Mouse (Mus musculus) hindbrain, embryonic 10.5 days (tissue): ENCODE data around the gene Rab5a. TPM values are rescaled to one million over a fixed set of nuclear protein-coding genes. Genes with fewer than 3 reads are reported as not detected.
"Not testable (repeated sequence)": the region's sequence is repeated elsewhere in the genome, so short reads cannot be mapped to it uniquely, and the experiment has no call there.

Source experiments
- DNase-seq: peaks from one replicate; pipeline ENCODE4 v3.0.0-alpha.2; 2017; ENCODE audit warnings: low spot score
- H3K27ac ChIP-seq: fragments of 300-500 bp; sonication (generic); 2 replicates; pipeline ENCODE4 v1.5.1; 2016; ENCODE audit warnings: mild to moderate bottlenecking, moderate library complexity
- H3K27me3 ChIP-seq: fragments of 300-500 bp; sonication (generic); 2 replicates; pipeline ENCODE4 v1.6.1; 2016; ENCODE audit warnings: mild to moderate bottlenecking; ENCODE audit not compliant: poor library complexity, insufficient read depth, severe bottlenecking
- H3K36me3 ChIP-seq: fragments of 300-500 bp; sonication (generic); 2 replicates; pipeline ENCODE4 v1.6.1; 2016; ENCODE audit warnings: mild to moderate bottlenecking, moderate library complexity
- H3K4me1 ChIP-seq: fragments of 300-500 bp; sonication (generic); replicated peaks from 2 replicates; pipeline ENCODE4 v1.6.1; 2016; ENCODE audit warnings: mild to moderate bottlenecking
- H3K4me3 ChIP-seq: fragments of 300-500 bp; sonication (generic); 2 replicates; pipeline ENCODE4 v1.5.1; 2016; ENCODE audit warnings: mild to moderate bottlenecking, moderate library complexity
- H3K9me3 ChIP-seq: fragments of 300-500 bp; sonication (generic); 2 replicates; pipeline ENCODE4 v1.6.1; 2016; ENCODE audit warnings: mild to moderate bottlenecking, moderate library complexity
- WGBS: fragments of 180-500 bp; shearing (Covaris S2); methylation state at CpG from one replicate; pipeline ENCODE4 v1.1.7; 2016; 5-methylcytosine and 5-hydroxymethylcytosine counted together
- polyA plus RNA-seq: library from polyadenylated mRNA; unstranded; fragments of >200 nt; fragmentation: Nextera tagmentation; extraction: Ambion mirVana; gene quantifications from 2 replicates; pipeline ENCODE4 v1.2.1, GENCODE M21; 2016

Rab5a gene
- polyA plus RNA-seq, 1 experiment from 2014 or later, result 72.7 TPM

GRCm38 (mm10) chr17:53502966-53503365 lies 23.9 kb downstream of the Rab5a start:
- no peak for DNase-seq
- no peak overlapping the region for H3K4me3 ChIP-seq
- no peaks in the 10 kb centered on the region for H3K9me3 ChIP-seq
- H3K27ac ChIP-seq, result no peak overlapping the region
- 94% methylated on average over 2 of the region's 2 CpGs for WGBS
- H3K4me1 ChIP-seq, result no peaks in the 10 kb centered on the region
- H3K27me3 ChIP-seq, result no peaks in the 10 kb centered on the region
- peaks cover 87% of the 10 kb centered on the region for H3K36me3 ChIP-seq

DNA sequence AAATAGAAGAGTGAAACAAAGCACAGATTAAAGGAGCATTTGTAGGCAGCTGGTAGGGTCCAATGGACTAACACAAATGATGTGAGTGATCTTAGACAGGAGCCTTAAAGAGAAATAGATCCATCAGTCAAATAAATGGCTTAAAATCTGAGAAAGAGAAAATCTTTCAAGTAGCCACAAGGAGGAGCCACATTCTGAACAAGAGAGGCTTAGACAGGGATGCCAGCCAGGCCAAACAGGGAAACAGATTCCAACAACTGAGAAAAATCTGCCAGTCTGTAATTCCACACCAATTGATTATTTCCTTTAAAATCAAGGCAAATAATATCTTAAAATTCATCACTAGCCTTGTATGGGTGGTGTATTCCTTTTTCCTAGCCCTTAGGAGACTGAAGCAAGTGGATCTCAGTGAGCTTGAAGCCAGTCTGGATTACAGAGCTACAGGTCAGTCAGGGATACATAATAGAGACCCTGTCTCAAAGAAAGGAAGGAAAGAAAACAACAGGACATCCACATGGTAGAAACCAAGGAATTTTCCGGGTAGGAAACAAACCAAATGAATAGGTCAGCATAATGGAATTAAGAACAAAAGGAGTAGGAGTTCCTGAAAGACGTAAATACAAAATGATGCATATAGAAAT lies 33.4 kb downstream of the Rab5a start:
- no peaks in the 10 kb centered on the region for H3K9me3 ChIP-seq
- DNase-seq, result no peak
- H3K27me3 ChIP-seq, result no peaks in the 10 kb centered on the region
- H3K36me3 ChIP-seq, result peaks cover 14% of the 10 kb centered on the region
- H3K27ac ChIP-seq, result no peak overlapping the region
- no peak overlapping the region for H3K4me3 ChIP-seq
- no peaks in the 10 kb centered on the region for H3K4me1 ChIP-seq
- WGBS, result 79% methylated on average over 2 of the region's 2 CpGs

DNA sequence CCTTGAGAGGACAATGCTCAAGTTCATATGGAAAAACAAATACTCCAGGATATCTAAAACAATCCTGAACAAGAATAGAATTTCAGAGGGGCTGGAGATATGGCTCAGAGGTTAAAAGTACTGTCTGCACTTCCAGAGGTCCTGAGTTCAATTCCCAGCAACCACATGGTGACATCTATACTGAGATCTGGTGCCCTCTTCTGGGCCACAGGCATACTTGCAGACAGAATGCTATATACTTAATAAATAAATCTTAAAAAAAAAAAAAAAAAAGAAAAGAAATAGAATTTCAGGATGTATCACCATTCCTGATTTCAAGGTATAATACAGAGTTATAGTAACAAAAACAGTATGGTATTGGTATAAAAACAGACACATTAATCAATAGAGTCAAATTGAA lies 40.3 kb downstream of the Rab5a start:
- Histone ChIP-seq H3K4me3 (no peak overlapping the region), H3K27me3 (no peaks in the 10 kb centered on the region), H3K4me1 (no peaks in the 10 kb centered on the region), H3K9me3 (no peaks in the 10 kb centered on the region), H3K27ac (no peak overlapping the region), H3K36me3 (peaks cover 14% of the 10 kb centered on the region)
- DNase-seq, result no peak

GRCm38 (mm10) chr17:53520509-53520908 lies 41.5 kb downstream of the Rab5a start:
- H3K36me3 ChIP-seq, result peaks cover 5% of the 10 kb centered on the region
- no peak overlapping the region for H3K4me3 ChIP-seq
- H3K9me3 ChIP-seq, result no peaks in the 10 kb centered on the region
- DNase-seq, result no peak
- no peak overlapping the region for H3K27ac ChIP-seq
- H3K27me3 ChIP-seq, result no peaks in the 10 kb centered on the region
- no peaks in the 10 kb centered on the region for H3K4me1 ChIP-seq

DNA sequence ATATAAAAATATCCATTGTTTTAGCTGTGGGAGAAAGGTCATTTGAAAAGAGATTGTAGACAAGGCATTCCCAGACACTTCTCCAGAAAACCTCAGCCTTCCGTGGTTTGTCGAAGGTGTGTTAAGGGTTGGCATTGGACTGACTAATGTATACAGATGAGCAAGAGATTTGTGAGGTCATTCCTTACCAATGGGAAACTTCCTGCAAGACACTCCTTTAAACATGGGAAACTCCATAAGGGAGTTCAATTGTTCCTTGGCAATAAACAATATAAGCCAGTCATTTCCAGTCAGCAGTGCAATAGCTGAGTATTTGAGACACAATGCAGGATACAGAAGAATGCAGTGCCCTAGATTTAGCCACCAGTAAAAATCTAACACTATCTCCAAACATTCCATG lies 49.0 kb downstream of the Rab5a start:
- Histone ChIP-seq H3K9me3 (no peaks in the 10 kb centered on the region), H3K27ac (no peak overlapping the region), H3K4me3 (no peak overlapping the region), H3K27me3 (no peaks in the 10 kb centered on the region), H3K4me1 (no peaks in the 10 kb centered on the region), H3K36me3 (no peaks in the 10 kb centered on the region)
- DNase-seq, result no peak
- WGBS, result 88% methylated on average over 2 of the region's 2 CpGs

GRCm38 (mm10) chr17:53531160-53531559 lies 52.1 kb downstream of the Rab5a start:
- H3K36me3 ChIP-seq, result no peaks in the 10 kb centered on the region
- H3K9me3 ChIP-seq, result no peaks in the 10 kb centered on the region
- H3K4me1 ChIP-seq, result no peaks in the 10 kb centered on the region
- no peak for DNase-seq
- H3K27ac ChIP-seq, result no peak overlapping the region
- no peaks in the 10 kb centered on the region for H3K27me3 ChIP-seq
- 55% methylated on average over 2 of the region's 2 CpGs for WGBS
- no peak overlapping the region for H3K4me3 ChIP-seq

DNA sequence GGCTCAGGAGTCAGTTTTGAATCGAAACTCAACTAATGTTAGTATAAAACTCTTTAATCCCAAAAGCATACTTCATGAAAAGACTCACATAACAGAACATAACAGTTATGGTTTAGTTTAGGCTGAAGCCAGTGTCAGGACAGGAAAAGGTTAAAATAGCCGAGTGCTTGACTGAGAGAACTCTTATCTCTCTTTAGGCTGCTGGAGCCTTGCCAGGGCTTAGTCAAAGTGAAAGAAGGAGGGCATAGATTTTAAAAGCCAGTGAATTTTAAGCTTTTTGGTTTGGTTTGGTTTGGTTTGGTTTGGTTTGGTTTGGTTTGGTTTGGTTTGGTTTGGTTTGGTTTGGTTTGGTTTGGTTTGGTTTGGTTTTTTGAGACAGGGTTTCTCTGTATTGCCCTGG lies 53.4 kb downstream of the Rab5a start:
- Histone ChIP-seq H3K27ac (no peak overlapping the region), H3K27me3 (no peaks in the 10 kb centered on the region), H3K4me3 (no peak overlapping the region), H3K36me3 (no peaks in the 10 kb centered on the region), H3K4me1 (no peaks in the 10 kb centered on the region), H3K9me3 (no peaks in the 10 kb centered on the region)
- WGBS, result 86% methylated on average over 2 of the region's 2 CpGs
- no peak for DNase-seq

DNA sequence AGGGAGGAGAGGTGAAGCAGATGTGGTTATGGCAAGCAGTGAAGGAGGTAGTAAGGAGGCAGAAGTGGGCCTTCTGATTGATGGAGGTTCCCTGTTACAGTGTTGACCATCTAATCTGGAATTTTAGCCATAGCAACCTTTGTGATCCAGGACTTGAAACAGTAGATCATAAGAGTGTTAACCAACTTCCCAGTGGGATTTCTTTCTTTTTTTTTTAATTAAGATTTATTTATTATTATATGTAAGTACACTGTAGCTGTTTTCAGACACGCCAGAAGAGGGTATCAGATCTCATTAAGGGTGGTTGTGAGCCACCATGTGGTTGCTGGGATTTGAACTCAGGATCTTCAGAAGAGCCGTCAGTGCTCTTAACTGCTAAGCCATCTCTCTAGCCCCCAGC lies 60.3 kb downstream of the Rab5a start, which contains the start of gene Pp2d1:
Gene Pp2d1 (minus strand): TSS at position 101 of the 400 bp plus-strand sequence.
- not testable (repeated sequence) for H3K4me3 ChIP-seq, H3K4me1 ChIP-seq, H3K27me3 ChIP-seq, H3K9me3 ChIP-seq, DNase-seq, H3K27ac ChIP-seq, H3K36me3 ChIP-seq
- WGBS, result 81% methylated on average over 2 of the region's 2 CpGs

DNA sequence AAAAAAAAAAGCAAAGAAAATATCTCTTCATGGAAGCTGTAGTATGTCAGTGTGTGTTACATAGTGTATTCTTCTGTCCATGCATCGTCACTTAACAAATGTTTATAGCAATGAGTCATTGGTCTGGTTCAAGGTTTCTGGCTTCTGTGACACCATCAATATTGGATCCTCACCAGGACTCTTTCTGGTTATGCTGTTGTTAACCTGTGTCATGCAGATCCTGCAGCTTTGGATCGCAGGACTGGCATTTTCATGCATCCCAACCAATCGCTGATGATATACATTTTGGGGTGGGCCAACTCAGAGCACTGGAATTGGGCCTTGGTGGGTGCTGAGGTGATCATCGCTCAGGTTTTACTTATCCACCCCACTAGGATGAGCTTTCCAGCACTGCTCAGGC lies 63.5 kb downstream of the Rab5a start:
- H3K9me3 ChIP-seq, result no peaks in the 10 kb centered on the region
- no peaks in the 10 kb centered on the region for H3K4me1 ChIP-seq
- WGBS, result 92% methylated on average over 4 of the region's 4 CpGs
- no peak overlapping the region for H3K27ac ChIP-seq
- H3K36me3 ChIP-seq, result no peaks in the 10 kb centered on the region
- DNase-seq, result no peak
- H3K4me3 ChIP-seq, result no peak overlapping the region
- H3K27me3 ChIP-seq, result no peaks in the 10 kb centered on the region

DNA sequence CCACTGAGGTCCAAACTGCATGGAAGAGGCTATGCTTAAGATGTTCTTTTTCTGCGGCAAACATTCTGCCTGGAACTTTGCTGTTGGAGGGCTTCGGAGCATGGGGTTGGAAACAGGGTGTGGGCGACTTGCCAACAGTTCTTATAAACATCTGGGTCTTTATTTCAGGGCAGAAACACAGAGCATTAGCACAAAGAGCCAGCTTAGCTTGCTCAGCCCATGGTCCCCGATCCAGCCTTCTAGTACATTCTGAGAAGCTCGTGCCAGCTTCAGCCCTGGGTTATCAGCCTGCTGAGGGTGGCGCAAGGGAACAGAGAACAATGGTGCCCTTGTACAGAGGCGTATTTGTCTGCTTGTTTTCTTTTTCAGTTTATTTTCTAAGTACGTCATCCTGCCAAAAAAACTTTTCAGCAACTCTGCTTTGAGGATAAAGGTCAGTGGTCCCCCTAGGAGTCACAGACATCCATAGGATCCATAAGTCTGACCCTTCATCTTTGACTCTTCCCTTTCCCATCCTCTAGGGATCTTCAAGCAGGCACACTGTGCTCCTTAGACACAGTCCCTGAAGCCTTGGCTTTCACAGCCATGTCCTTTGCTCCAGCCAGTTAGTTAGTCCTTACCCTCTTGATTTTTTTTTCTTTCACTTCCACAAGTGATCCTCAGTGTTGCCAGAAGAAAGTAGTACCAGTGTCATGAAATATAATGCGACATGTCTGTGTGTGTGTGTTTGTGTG lies 64.7 kb downstream of the Rab5a start:
- Histone ChIP-seq H3K27ac (no peak overlapping the region), H3K4me3 (no peak overlapping the region), H3K36me3 (no peaks in the 10 kb centered on the region), H3K27me3 (no peaks in the 10 kb centered on the region), H3K4me1 (no peaks in the 10 kb centered on the region), H3K9me3 (no peaks in the 10 kb centered on the region)
- no peak for DNase-seq
- WGBS, result 80% methylated on average over 9 of the region's 9 CpGs

- no peak overlapping the region; the same call in 1 of the 2 replicates for H3K27ac ChIP-seq
- peaks cover 6% of the 10 kb centered on the region; the same call in 1 of the 2 replicates for H3K9me3 ChIP-seq
- no peak overlapping the region for H3K4me3 ChIP-seq
- H3K36me3 ChIP-seq, result no peaks in the 10 kb centered on the region
- DNase-seq, result no peak
- H3K4me1 ChIP-seq, result peaks cover 11% of the 10 kb centered on the region
- no peaks in the 10 kb centered on the region for H3K27me3 ChIP-seq
- 59% methylated on average over 8 of the region's 8 CpGs for whole genome bisulfite sequencing
Measured at GRCm38 (mm10) chr17:53551306-53552299, 72.6 kb downstream of the Rab5a start.

- no peaks in the 10 kb centered on the region for H3K27me3 ChIP-seq
- peaks cover 6% of the 10 kb centered on the region; the same call in 1 of the 2 replicates for H3K9me3 ChIP-seq
- H3K27ac ChIP-seq, result no peak overlapping the region
- no peak for DNase-seq
- H3K4me1 ChIP-seq, result peaks cover 11% of the 10 kb centered on the region
- no peaks in the 10 kb centered on the region for H3K36me3 ChIP-seq
- no peak overlapping the region for H3K4me3 ChIP-seq
- WGBS, result 78% methylated on average over 4 of the region's 4 CpGs
Measured at GRCm38 (mm10) chr17:53554088-53554487, 75.1 kb downstream of the Rab5a start.

DNA sequence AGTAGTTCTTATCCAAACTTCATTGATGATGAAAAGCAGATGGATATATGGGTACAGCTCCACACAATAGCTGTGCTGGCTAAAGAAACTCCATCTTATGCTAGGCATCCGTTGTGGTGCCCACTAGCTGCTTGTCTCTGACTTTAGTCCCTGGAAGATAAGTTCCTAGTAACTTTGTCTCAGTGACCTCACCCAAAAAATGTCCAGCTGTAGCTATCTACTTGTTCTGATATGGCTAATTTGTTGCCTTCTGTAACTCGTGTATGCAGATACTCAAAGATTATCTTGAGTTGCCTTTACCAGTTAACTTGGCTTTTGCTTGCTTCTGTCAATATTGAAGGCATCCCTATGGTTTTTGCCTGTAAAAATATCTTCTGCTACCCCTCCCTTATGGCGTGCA lies 75.8 kb downstream of the Rab5a start:
- Histone ChIP-seq H3K36me3 (no peaks in the 10 kb centered on the region), H3K27ac (no peak overlapping the region), H3K9me3 (peaks cover 4% of the 10 kb centered on the region; the same call in 1 of the 2 replicates), H3K4me1 (peaks cover 11% of the 10 kb centered on the region), H3K27me3 (no peaks in the 10 kb centered on the region), H3K4me3 (no peak overlapping the region)
- DNase-seq, result no peak
- 84% methylated on average over 3 of the region's 3 CpGs for WGBS
